Mouse (Mus musculus) midbrain, embryonic 14.5 days (tissue): Measurements from ENCODE around the gene Rcc1l. TPM values are rescaled to one million over a fixed set of nuclear protein-coding genes. Genes with fewer than 3 reads are reported as not detected.

Source experiments
- ATAC-seq: fragments of 200-750 bp; cut with Nextera tagmentation; 2 replicates; pipeline ENCODE4 v1.8.0; 2017; ENCODE audit warnings: moderate number of reproducible peaks, moderate library complexity; ENCODE audit not compliant: low FRiP score, low TSS enrichment
- DNase-seq: peaks from one replicate; pipeline ENCODE4 v3.0.0-alpha.2; 2015
- H3K27ac ChIP-seq: fragments of 300-500 bp; sonication (generic); replicated peaks from 2 replicates; pipeline ENCODE4 v1.5.1; 2014; ENCODE audit warnings: mild to moderate bottlenecking, low read depth, low read length, moderate library complexity
- H3K27me3 ChIP-seq: fragments of 300-500 bp; sonication (generic); 2 replicates; pipeline ENCODE4 v1.6.1; 2014; ENCODE audit warnings: low read length, control low read depth, mixed read lengths; ENCODE audit not compliant: control insufficient read depth, insufficient read depth
- H3K36me3 ChIP-seq: fragments of 300-500 bp; sonication (generic); 2 replicates; pipeline ENCODE4 v1.6.1; 2014; ENCODE audit warnings: low read length, control low read depth; ENCODE audit not compliant: control insufficient read depth, insufficient read depth
- H3K4me1 ChIP-seq: fragments of 300-500 bp; sonication (generic); 2 replicates; pipeline ENCODE4 v1.6.1; 2014; ENCODE audit warnings: mild to moderate bottlenecking, antibody characterized with exemption, low read length, control low read depth; ENCODE audit not compliant: control insufficient read depth, insufficient read depth
- H3K4me2 ChIP-seq: fragments of 300-500 bp; sonication (generic); 2 replicates; pipeline ENCODE4 v1.6.1; 2014; ENCODE audit warnings: mild to moderate bottlenecking, low read length, moderate library complexity
- H3K4me3 ChIP-seq: fragments of 300-500 bp; sonication (generic); replicated peaks from 2 replicates; pipeline ENCODE4 v1.5.1; 2014; ENCODE audit warnings: low read depth, low read length
- H3K9ac ChIP-seq: fragments of 300-500 bp; sonication (generic); replicated peaks from 2 replicates; pipeline ENCODE4 v1.6.1; 2014; ENCODE audit warnings: mild to moderate bottlenecking, low read length, moderate library complexity
- H3K9me3 ChIP-seq: fragments of 300-500 bp; sonication (generic); 2 replicates; pipeline ENCODE4 v1.6.1; 2016; ENCODE audit warnings: low read length, control low read depth, mixed read lengths; ENCODE audit not compliant: control insufficient read depth
- WGBS: fragments of 180-500 bp; shearing (Covaris S2); extraction: QIAGEN DNeasy Blood & Tissue Kit; methylation state at CpG from one replicate; pipeline ENCODE4 v1.1.7; 2014; 5-methylcytosine and 5-hydroxymethylcytosine counted together
- polyA plus RNA-seq: library from polyadenylated mRNA; unstranded; fragments of >200 nt; fragmentation: Nextera tagmentation; extraction: Ambion mirVana; gene quantifications from 2 replicates; pipeline ENCODE4 v1.2.1, GENCODE M21; 2014

Rcc1l gene
- polyA plus RNA-seq, 1 experiment from 2014 or later, result 16.2 TPM

- ATAC-seq, result peak; percentile 85
- Histone ChIP-seq H3K9ac (peak within 1 kb of the TSS; percentile 82), H3K4me2 (peak within 1 kb of the TSS; percentile 90), H3K4me3 (peak within 1 kb of the TSS; percentile 81), H3K9me3 (no peaks in the 10 kb centered on the region), H3K27me3 (no peaks in the 10 kb centered on the region), H3K36me3 (no peaks in the 10 kb centered on the region), H3K4me1 (peaks cover 14% of the 10 kb centered on the region), H3K27ac (peak within 1 kb of the TSS; percentile 91)
- under 1% methylated on average over 52 of the region's 58 CpGs for WGBS
- peak; percentile 98 for DNase-seq
Measured at GRCm38 (mm10) chr5:134099496-134100211, 76.9 kb downstream of the Rcc1l start, which contains the start of gene Castor2. TSS of gene Castor2 (plus strand) at chr5:134099711.

GRCm38 (mm10) chr5:134098976-134099375, 77.6 kb downstream of the Rcc1l start:
- peaks cover 14% of the 10 kb centered on the region for H3K4me1 ChIP-seq
- H3K36me3 ChIP-seq, result no peaks in the 10 kb centered on the region
- H3K27ac ChIP-seq, result peak overlapping the region; percentile 91
- peak overlapping the region; percentile 90 for H3K4me2 ChIP-seq
- peak overlapping the region; percentile 81 for H3K4me3 ChIP-seq
- no peaks in the 10 kb centered on the region for H3K9me3 ChIP-seq
- H3K9ac ChIP-seq, result peak overlapping the region; percentile 82
- ATAC-seq (peak; percentile 73), DNase-seq (peak; percentile 70)
- H3K27me3 ChIP-seq, result no peaks in the 10 kb centered on the region
- under 1% methylated on average over 17 of the region's 17 CpGs for WGBS

GRCm38 (mm10) chr5:134098341-134098902, 78.2 kb downstream of the Rcc1l start:
- Histone ChIP-seq H3K4me3 (peak overlapping the region; percentile 81), H3K27me3 (no peaks in the 10 kb centered on the region), H3K9ac (peak overlapping the region; percentile 82), H3K27ac (peak overlapping the region; percentile 91; the same call in 1 of the 2 replicates), H3K4me2 (peak overlapping the region; percentile 90), H3K9me3 (no peaks in the 10 kb centered on the region), H3K4me1 (peaks cover 14% of the 10 kb centered on the region), H3K36me3 (no peaks in the 10 kb centered on the region)
- WGBS, result 35% methylated on average over 13 of the region's 13 CpGs
- ATAC-seq, result no peak
- no peak for DNase-seq

Other genes with a start within 250 kb of the Rcc1l start
- gene Castor2, start 77.1 kb downstream of the Rcc1l start, polyA plus RNA-seq, result 31.7 and 33.2 TPM in 2 replicates
- gene Gtf2ird2, start 7.2 kb upstream of the Rcc1l start, polyA plus RNA-seq, result 12.9 and 13.4 TPM in 2 replicates
- gene Ncf1, start 52.9 kb upstream of the Rcc1l start, polyA plus RNA-seq, result 0.69 and 2.8 TPM in 2 replicates
- gene Gtf2i, start 138.0 kb upstream of the Rcc1l start, polyA plus RNA-seq, result 121 and 150 TPM in 2 replicates